13 mouse cellular contexts compared by ENCODE assay signal in genomic region chr17:15365650-15366049, GRCm38 (mm10). TPM values are rescaled to one million over a fixed set of nuclear protein-coding genes. Genes with fewer than 3 reads are reported as not detected.
DNase-seq lines count a peak whose midpoint lies in the region; ATAC-seq and TF ChIP-seq lines count a peak whose summit lies in the region.
"Had no signal": no experiment of that assay in that cellular context is flagged by ENCODE, and none has a peak within 500 bp of the region (broad histone marks: within the 10 kb centered on the region; RNA-seq: fewer than 3 reads in every experiment).

No protein-coding gene starts in this region.

- ATAC-seq in kidney, postnatal 0 days (replicated peaks; ENCODE audit: low FRiP score, low read depth), result no peak
- no peak for ATAC-seq in megakaryocyte, adult 5-6 weeks (ENCODE audit: poor library complexity, severe bottlenecking)
- ATAC-seq in hindbrain, postnatal 0 days, result no peak
- no peak for ATAC-seq in monocyte, adult 5-6 weeks (replicated peaks; ENCODE audit: insufficient number of reproducible peaks, low FRiP score, low TSS enrichment, poor library complexity, severe bottlenecking)
- ATAC-seq: activated CD4-positive, CD25-positive, alpha-beta regulatory T cell, adult 4 months; liver, postnatal 0 days had no signal

- H3K27me3 ChIP-seq in kidney, postnatal 0 days (ENCODE audit: insufficient read depth, low read length), result no peaks in the 10 kb centered on the region
- no peaks in the 10 kb centered on the region for H3K27me3 ChIP-seq in hindbrain, postnatal 0 days (ENCODE audit: insufficient read depth, low read length)
- H3K27me3 ChIP-seq: hindbrain, embryonic 13.5 days had no signal

- no peaks in the 10 kb centered on the region for H3K4me1 ChIP-seq in kidney, postnatal 0 days (replicated peaks; ENCODE audit: insufficient read depth, low read length)
- no peaks in the 10 kb centered on the region for H3K4me1 ChIP-seq in hindbrain, postnatal 0 days (ENCODE audit: insufficient read depth, low read length)

- H3K36me3 ChIP-seq in kidney, postnatal 0 days (ENCODE audit: insufficient read depth, low read length), result peaks cover 6% of the 10 kb centered on the region; the same call in 1 of the 2 replicates
- peaks cover 26% of the 10 kb centered on the region for H3K36me3 ChIP-seq in hindbrain, postnatal 0 days (ENCODE audit: insufficient read depth, low read length)

- WGBS in kidney, postnatal 0 days, result 72% methylated on average over 5 of the region's 5 CpGs
- 75% methylated on average over 5 of the region's 5 CpGs for WGBS in hindbrain, postnatal 0 days

- H3K4me2 ChIP-seq in kidney, postnatal 0 days (ENCODE audit: low read length), result no peak overlapping the region
- H3K4me2 ChIP-seq in hindbrain, postnatal 0 days (ENCODE audit: low read depth, low read length), result no peak overlapping the region
- H3K4me2 ChIP-seq: hindbrain, embryonic 13.5 days had no signal

- peak; percentile 3 for DNase-seq in kidney, postnatal 0 days (ENCODE audit: low spot score)
- DNase-seq in kidney, adult 11 months, result no peak
- DNase-seq in MN1 (ENCODE audit: low spot score), result peak; percentile 78
- peak; percentile 52 for DNase-seq in gastrocnemius, adult 2 months
- peak; percentile 29 for DNase-seq in lung, postnatal 14 days
- no peak for DNase-seq in hindbrain, postnatal 0 days (ENCODE audit: low spot score)
- DNase-seq: cerebellum, adult 2 months; left cerebral cortex, postnatal 4 days; liver, postnatal 0 days had no signal

- no peak overlapping the region for H3K27ac ChIP-seq in kidney, postnatal 0 days
- H3K27ac ChIP-seq in gastrocnemius, adult 2 months, result peak overlapping the region; percentile 20; the same call in 1 of the 2 replicates
- H3K27ac ChIP-seq in hindbrain, postnatal 0 days, result no peak overlapping the region
- H3K27ac ChIP-seq: hindbrain, embryonic 13.5 days had no signal

- no peaks in the 10 kb centered on the region for H3K9me3 ChIP-seq in kidney, postnatal 0 days (replicated peaks; ENCODE audit: low read length)
- no peaks in the 10 kb centered on the region for H3K9me3 ChIP-seq in hindbrain, postnatal 0 days (ENCODE audit: low read length)
- H3K9me3 ChIP-seq: hindbrain, embryonic 13.5 days had no signal

- no peak overlapping the region for H3K4me3 ChIP-seq in kidney, postnatal 0 days (replicated peaks; ENCODE audit: low read depth, low read length)
- no peak overlapping the region for H3K4me3 ChIP-seq in gastrocnemius, adult 2 months
- no peak overlapping the region for H3K4me3 ChIP-seq in hindbrain, postnatal 0 days (ENCODE audit: low read length)
- H3K4me3 ChIP-seq: hindbrain, embryonic 13.5 days had no signal

- no peak for TF ChIP-seq CTCF in kidney, postnatal 0 days (IDR thresholded peaks at IDR 0.05; ENCODE audit: low read depth)
- TF ChIP-seq CTCF in gastrocnemius, adult 2 months (IDR thresholded peaks at IDR 0.05), result no peak
- TF ChIP-seq CTCF in hindbrain, postnatal 0 days (IDR thresholded peaks at IDR 0.05; ENCODE audit: low read depth), result no peak

- intact Hi-C loops in gastrocnemius, adult 2 months (cut with DNase I), result no loop called here

- no peak overlapping the region for H3K9ac ChIP-seq in kidney, postnatal 0 days (ENCODE audit: low read depth, low read length)
- H3K9ac ChIP-seq in hindbrain, postnatal 0 days (replicated peaks; ENCODE audit: low read length), result no peak overlapping the region
- H3K9ac ChIP-seq: hindbrain, embryonic 13.5 days; liver, postnatal 0 days had no signal

RNA-seq across cellular contexts. Expression of gene Dll1, which starts 11.0 kb away (rescaled TPM):
- 21.4 and 22.3 TPM in 2 replicates for polyA plus RNA-seq in kidney, postnatal 0 days (2015; fragmentation: Nextera tagmentation; extraction: Ambion mirVana)
- total RNA-seq in gastrocnemius, adult 2 months (2021), result 1 to 10 TPM; 3.0 to 4.1 TPM
- not detected in 2 replicates for total RNA-seq in megakaryocyte, adult 5-6 weeks (2015)
- 0.11 TPM in 1 of 2 replicates, not detected in the other for total RNA-seq in megakaryocyte, adult 5-6 weeks (2017)
- 34.3 and 44.2 TPM in 2 replicates for total RNA-seq in hindbrain, postnatal 0 days (2014; rRNA removed)
- 10.1 and 10.9 TPM in 2 replicates for polyA plus RNA-seq in hindbrain, postnatal 0 days (2015; fragmentation: Nextera tagmentation; extraction: Ambion mirVana)
- total RNA-seq in monocyte, adult 5-6 weeks (2017), result 0.19 to 1.4 TPM in 2 of 3 replicates, not detected in the other

RNA-seq across cellular contexts. Expression of gene Fam120b, which starts 30.4 kb away (rescaled TPM):
- polyA plus RNA-seq in kidney, postnatal 0 days (2015; fragmentation: Nextera tagmentation; extraction: Ambion mirVana), result 18.4 and 19.9 TPM in 2 replicates
- 10 to 100 TPM; 10.9 to 12.8 TPM for total RNA-seq in gastrocnemius, adult 2 months (2021)
- 10.8 and 11.8 TPM in 2 replicates for total RNA-seq in megakaryocyte, adult 5-6 weeks (2015)
- 13.0 and 16.6 TPM in 2 replicates for total RNA-seq in megakaryocyte, adult 5-6 weeks (2017)
- total RNA-seq in hindbrain, postnatal 0 days (2014; rRNA removed), result 36.8 and 40.8 TPM in 2 replicates
- polyA plus RNA-seq in hindbrain, postnatal 0 days (2015; fragmentation: Nextera tagmentation; extraction: Ambion mirVana), result 29.4 and 31.7 TPM in 2 replicates
- 25.5 to 42.6 TPM (median 29.4 TPM) in 3 replicates for total RNA-seq in monocyte, adult 5-6 weeks (2017)

Comparison
In these comparisons a context has a peak if more than half of its experiments do, and no peak if none do; other contexts are left out.
1. DNase-seq: peak in kidney, postnatal 0 days (single experiment), MN1 (single experiment), gastrocnemius, adult 2 months (single experiment) and lung, postnatal 14 days (single experiment); none in kidney, adult 11 months (single experiment) and hindbrain, postnatal 0 days (single experiment).